Mouse (Mus musculus) liver, embryonic 14.5 days (tissue): ENCODE results near the gene 4930568D16Rik. TPM values are rescaled to one million over a fixed set of nuclear protein-coding genes. Genes with fewer than 3 reads are reported as not detected.

Experiments used
- ATAC-seq: fragments of 200-750 bp; cut with Nextera tagmentation; 2 replicates; pipeline ENCODE4 v1.8.0; 2017; ENCODE audit warnings: moderate number of reproducible peaks, mild to moderate bottlenecking, moderate library complexity; ENCODE audit not compliant: insufficient read depth
- DNase-seq, 3 experiments: peaks; one replicate each; pipeline ENCODE4 v3.0.0-alpha.2; 2012 to 2013; ENCODE audit warnings: low read depth in 3 of 3, low spot score in 3 of 3
- H3K27ac ChIP-seq: fragments of 300-500 bp; sonication (generic); 2 replicates; pipeline ENCODE4 v1.5.1; 2014; ENCODE audit warnings: moderate library complexity, mild to moderate bottlenecking, control low read depth, inconsistent platforms
- H3K27me3 ChIP-seq: fragments of 300-500 bp; sonication (generic); 2 replicates; pipeline ENCODE4 v1.6.1; 2014; ENCODE audit warnings: mild to moderate bottlenecking, low read length, moderate library complexity; ENCODE audit not compliant: control insufficient read depth, insufficient read depth
- H3K36me3 ChIP-seq: fragments of 300-500 bp; sonication (generic); replicated peaks from 2 replicates; pipeline ENCODE4 v1.6.1; 2014; ENCODE audit warnings: low read depth; ENCODE audit not compliant: control insufficient read depth, insufficient read depth
- H3K4me1 ChIP-seq, 2 experiments: fragments of 200-500 bp in 1 of 2; fragments of 300-500 bp in 1 of 2; sonication (generic) in 1 of 2; replicated peaks; 2 replicates each; pipeline ENCODE4 v1.6.1; 2012 to 2014; ENCODE audit warnings: antibody characterized with exemption in 1 of 2, inconsistent platforms in 1 of 2, low read length in 1 of 2; ENCODE audit not compliant: control insufficient read depth in 2 of 2, insufficient read depth in 2 of 2
- H3K4me2 ChIP-seq: fragments of 300-500 bp; sonication (generic); 2 replicates; pipeline ENCODE4 v1.6.1; 2014; ENCODE audit warnings: low read depth, mild to moderate bottlenecking, control low read depth, moderate library complexity
- H3K4me3 ChIP-seq, 2 experiments: fragments of 200-500 bp in 1 of 2; fragments of 300-500 bp in 1 of 2; sonication (generic) in 1 of 2; 2 replicates each; pipeline ENCODE4 v1.5.1; 2012 to 2014; ENCODE audit warnings: low read depth in 2 of 2, low read length in 2 of 2, mild to moderate bottlenecking in 2 of 2, control low read depth in 1 of 2, inconsistent platforms in 1 of 2, moderate library complexity in 1 of 2; ENCODE audit not compliant: insufficient read depth in 1 of 2
- H3K9ac ChIP-seq: fragments of 300-500 bp; sonication (generic); replicated peaks from 2 replicates; pipeline ENCODE4 v1.6.1; 2014; ENCODE audit warnings: mild to moderate bottlenecking, control low read depth, moderate library complexity
- H3K9me3 ChIP-seq: fragments of 300-500 bp; sonication (generic); 2 replicates; pipeline ENCODE4 v1.6.1; 2016; ENCODE audit warnings: low read length, mixed read lengths; ENCODE audit not compliant: control insufficient read depth
- CTCF ChIP-seq: IDR thresholded peaks from 2 replicates; pipeline ENCODE4 v1.5.1; 2016; ENCODE audit warnings: antibody characterized with exemption, low read depth, control low read depth
- EP300 ChIP-seq: IDR thresholded peaks from 2 replicates; pipeline ENCODE4 v1.6.1; 2016; ENCODE audit warnings: antibody characterized with exemption, low read depth
- WGBS: fragments of 180-500 bp; shearing (Covaris S2); extraction: QIAGEN DNeasy Blood & Tissue Kit; methylation state at CpG from one replicate; pipeline ENCODE4 v1.1.7; 2014; ENCODE audit not compliant: insufficient replicate concordance; 5-methylcytosine and 5-hydroxymethylcytosine counted together
- polyA plus RNA-seq, 2 experiments: library from polyadenylated mRNA; depleted of rRNA in 1 of 2; stranded (reverse) in 1 of 2; unstranded in 1 of 2; fragments of >200 nt; fragmentation: Nextera tagmentation in 1 of 2; extraction: Ambion mirVana in 1 of 2; gene quantifications; 2 replicates each; pipeline versions ENCODE4 v1.2.1 to v1.2.3; 2012 to 2014

4930568D16Rik gene
- polyA plus RNA-seq, 2 experiments, result not detected

DNA sequence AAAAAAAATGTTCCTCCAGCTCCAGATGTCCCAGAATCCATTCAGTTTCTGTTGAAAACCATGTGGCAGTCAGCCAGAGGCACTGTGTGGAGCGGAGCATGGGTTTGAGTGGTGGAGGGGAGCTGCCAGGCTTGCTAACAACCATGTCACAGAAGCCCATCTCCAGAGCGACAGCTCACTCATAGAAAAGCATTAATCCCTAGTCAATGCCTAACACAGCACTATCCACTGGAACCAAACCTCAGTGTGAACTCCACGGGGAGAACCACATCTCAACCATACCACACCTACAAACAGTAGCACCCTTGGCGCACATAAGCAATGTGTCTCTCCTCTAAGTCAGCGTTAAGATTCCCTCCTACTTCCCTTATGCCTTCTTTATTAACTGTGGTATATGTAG, 29.6 kb upstream of the 4930568D16Rik start, which contains the start of gene 4930402F06Rik:
4930402F06Rik (minus strand) TSS at position 80 of the 400 bp plus-strand sequence.
- Histone ChIP-seq H3K36me3 (no peaks in the 10 kb centered on the region; the same call in 1 of the 2 replicates), H3K9me3 (no peaks in the 10 kb centered on the region), H3K27ac (no peak within 1 kb of the TSS), H3K4me3 (no peak within 1 kb of the TSS), H3K9ac (no peak within 1 kb of the TSS), H3K4me2 (no peak within 1 kb of the TSS), H3K27me3 (no peaks in the 10 kb centered on the region), H3K4me1 (no peaks in the 10 kb centered on the region)
- no peak for ATAC-seq
- 50% methylated on average over 5 of the region's 5 CpGs for WGBS
- DNase-seq, result no peak
- TF ChIP-seq CTCF (no peak), EP300 (no peak)

DNA sequence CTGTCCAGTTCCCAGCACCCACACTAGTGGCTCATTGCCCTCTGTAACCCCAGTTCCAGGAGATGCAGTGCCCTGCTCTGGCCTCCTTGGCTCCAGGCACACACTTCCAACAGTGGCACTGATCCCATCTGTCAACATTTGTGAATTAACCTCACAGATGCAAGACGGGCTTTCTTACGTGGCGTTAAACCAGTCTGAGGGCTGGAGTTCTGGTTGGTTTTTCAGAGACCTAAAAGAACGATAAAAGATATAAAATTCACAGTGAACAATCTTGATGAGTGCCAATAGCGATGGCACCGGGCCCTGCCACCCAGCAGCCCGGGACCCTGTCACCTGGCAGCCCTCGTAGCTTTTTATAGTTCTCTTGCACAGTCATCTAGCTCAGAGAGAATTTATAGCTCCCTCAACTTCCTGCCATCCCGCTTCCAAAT, 17.9 kb upstream of the 4930568D16Rik start:
- H3K9me3 ChIP-seq, result no peaks in the 10 kb centered on the region; the same call in 1 of the 2 replicates
- TF ChIP-seq EP300 (no peak), CTCF (no peak)
- WGBS, result 67% methylated on average over 9 of the region's 9 CpGs
- no peaks in the 10 kb centered on the region for H3K4me1 ChIP-seq
- H3K27ac ChIP-seq, result no peak overlapping the region
- DNase-seq (no peak), ATAC-seq (no peak)
- H3K9ac ChIP-seq, result no peak overlapping the region
- no peaks in the 10 kb centered on the region for H3K36me3 ChIP-seq
- no peaks in the 10 kb centered on the region for H3K27me3 ChIP-seq
- no peak overlapping the region for H3K4me3 ChIP-seq
- H3K4me2 ChIP-seq, result no peak overlapping the region

DNA sequence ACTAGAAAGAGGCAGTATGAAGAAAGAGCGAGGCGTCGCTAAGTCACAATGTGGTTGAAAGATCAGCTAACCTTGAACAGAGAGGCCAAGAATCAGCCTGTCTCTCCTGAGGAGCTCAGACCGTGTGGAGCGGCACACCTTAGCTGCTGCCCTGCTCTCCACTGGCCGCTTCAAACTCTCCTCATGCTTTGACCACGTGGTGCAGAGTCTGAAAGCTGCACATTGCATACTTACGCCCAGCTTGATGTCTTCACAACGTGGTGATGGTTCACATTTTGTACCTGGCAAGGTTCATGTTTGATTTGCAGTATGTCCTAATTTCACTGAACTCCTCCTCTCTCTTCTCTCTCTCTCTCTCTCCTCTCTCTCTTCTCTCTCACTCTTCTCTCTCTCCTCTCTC, 11.8 kb upstream of the 4930568D16Rik start:
- no peak overlapping the region for H3K4me3 ChIP-seq
- H3K9me3 ChIP-seq, result no peaks in the 10 kb centered on the region
- DNase-seq (no peak), ATAC-seq (no peak)
- no peaks in the 10 kb centered on the region; the same call in 1 of the 2 replicates for H3K27me3 ChIP-seq
- no peak overlapping the region for H3K4me2 ChIP-seq
- H3K27ac ChIP-seq, result no peak overlapping the region
- peaks cover 0 to 2% of the 10 kb centered on the region in 2 experiments; a peak in 1 of 4 replicates for H3K4me1 ChIP-seq
- no peaks in the 10 kb centered on the region for H3K36me3 ChIP-seq
- WGBS, result 64% methylated on average over 9 of the region's 9 CpGs
- no peak overlapping the region for H3K9ac ChIP-seq
- TF ChIP-seq EP300, result no peak
- TF ChIP-seq CTCF, result no peak

DNA sequence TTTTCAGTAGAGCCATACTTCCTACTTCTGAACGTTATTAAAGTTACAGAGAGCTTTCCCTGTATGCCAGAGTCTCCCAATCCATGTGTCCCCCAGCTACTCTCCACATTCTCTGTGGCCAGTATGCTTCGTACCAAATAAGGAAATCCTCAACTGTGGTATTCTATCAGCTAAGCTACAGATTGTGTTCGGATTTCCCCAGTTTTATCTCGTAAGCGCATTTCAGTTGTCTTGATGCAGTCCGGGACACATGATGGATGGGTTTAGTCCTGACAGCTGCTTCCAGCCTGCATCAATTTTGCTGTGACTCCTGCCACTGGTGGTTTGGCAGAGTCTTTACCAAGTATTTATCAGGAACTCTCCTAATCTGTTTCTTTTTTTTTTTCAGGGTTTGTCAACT, 10.1 kb upstream of the 4930568D16Rik start:
- Histone ChIP-seq H3K4me2 (no peak overlapping the region), H3K4me3 (no peak overlapping the region), H3K9ac (no peak overlapping the region), H3K27me3 (no peaks in the 10 kb centered on the region; the same call in 1 of the 2 replicates), H3K9me3 (no peaks in the 10 kb centered on the region), H3K4me1 (peaks cover 0 to 2% of the 10 kb centered on the region in 2 experiments; a peak in 1 of 4 replicates), H3K36me3 (no peaks in the 10 kb centered on the region), H3K27ac (no peak overlapping the region)
- TF ChIP-seq CTCF (no peak), EP300 (no peak)
- DNase-seq, result no peak
- 8% methylated on average over 6 of the region's 6 CpGs for WGBS
- ATAC-seq, result no peak

DNA sequence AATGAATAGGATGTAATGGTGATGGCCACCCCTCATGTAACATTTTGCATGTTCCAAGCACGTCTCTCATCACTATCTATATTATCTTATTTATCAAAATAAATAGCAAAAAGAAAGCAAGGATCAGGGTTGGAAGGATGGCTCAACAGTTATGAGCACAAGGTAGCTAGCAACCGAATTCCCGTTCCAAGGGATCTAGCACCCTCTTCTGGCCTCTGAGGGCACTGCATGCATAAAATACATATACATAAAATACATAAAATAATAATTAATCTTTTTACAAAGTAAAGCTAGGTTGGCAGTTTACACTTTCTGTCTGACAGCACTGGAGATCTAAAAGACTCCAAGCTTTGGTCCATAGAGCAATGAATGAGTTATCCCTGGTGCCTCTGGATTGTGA, 5.5 kb upstream of the 4930568D16Rik start:
- WGBS, result 9% methylated on average over 3 of the region's 3 CpGs
- peak; percentile 20 to 38 (median 22) for DNase-seq
- no peak for ATAC-seq

More for the DNA sequence above, 5.5 kb upstream of the 4930568D16Rik start:
- Histone ChIP-seq H3K4me1 (peaks cover 0 to 2% of the 10 kb centered on the region in 2 experiments; a peak in 1 of 4 replicates), H3K9me3 (no peaks in the 10 kb centered on the region), H3K4me2 (no peak overlapping the region), H3K36me3 (no peaks in the 10 kb centered on the region), H3K9ac (no peak overlapping the region), H3K27ac (no peak overlapping the region), H3K4me3 (no peak overlapping the region), H3K27me3 (no peaks in the 10 kb centered on the region; the same call in 1 of the 2 replicates)
- TF ChIP-seq EP300 (no peak), CTCF (peak; percentile 84)
